Mouse (Mus musculus): ENCODE results near the gene Enox1. TPM values are rescaled to one million over a fixed set of nuclear protein-coding genes. Genes with fewer than 3 reads are reported as not detected.

The Enox1 gene
- total and polyA plus RNA-seq, 3 experiments, result 0.23 to 0.80 (median 0.78) TPM

- DNase-seq, result peak in 1 of 2 experiments; percentile 18
- no peak for TF ChIP-seq POLR2A (IDR thresholded peaks at IDR 0.05; ENCODE audit: insufficient read depth, low read depth, low read length)
- TF ChIP-seq EP300 (IDR thresholded peaks at IDR 0.05; ENCODE audit: insufficient read depth, low read depth, low read length), result no peak
- no peak overlapping the region for H3K27ac ChIP-seq
- no peaks in the 10 kb centered on the region; the same call in 1 of the 2 replicates for H3K4me1 ChIP-seq (ENCODE audit: control insufficient read depth, insufficient read depth, low read length)
- no peaks in the 10 kb centered on the region for H3K79me2 ChIP-seq (replicated peaks; ENCODE audit: control insufficient read depth, insufficient read depth, low read length)
- 82% methylated on average over 6 of the region's 6 CpGs for WGBS
- no peak overlapping the region for H3K4me3 ChIP-seq
- intact Hi-C loops (cut with DNase I), result loop anchor here (10.0 kb wide), 1 partner anchor 101 kb away; the partner anchor contains the start of gene Enox1
- H3K36me3 ChIP-seq (ENCODE audit: control insufficient read depth, insufficient read depth, low read length), result no peaks in the 10 kb centered on the region
- no peak overlapping the region for H3K9ac ChIP-seq (ENCODE audit: low read depth, low read length)
- H3K27me3 ChIP-seq (ENCODE audit: control insufficient read depth, insufficient read depth, low read length), result no peaks in the 10 kb centered on the region
Measured at GRCm38 (mm10) chr14:77255711-77256110, 99.1 kb downstream of the Enox1 start.

DNA sequence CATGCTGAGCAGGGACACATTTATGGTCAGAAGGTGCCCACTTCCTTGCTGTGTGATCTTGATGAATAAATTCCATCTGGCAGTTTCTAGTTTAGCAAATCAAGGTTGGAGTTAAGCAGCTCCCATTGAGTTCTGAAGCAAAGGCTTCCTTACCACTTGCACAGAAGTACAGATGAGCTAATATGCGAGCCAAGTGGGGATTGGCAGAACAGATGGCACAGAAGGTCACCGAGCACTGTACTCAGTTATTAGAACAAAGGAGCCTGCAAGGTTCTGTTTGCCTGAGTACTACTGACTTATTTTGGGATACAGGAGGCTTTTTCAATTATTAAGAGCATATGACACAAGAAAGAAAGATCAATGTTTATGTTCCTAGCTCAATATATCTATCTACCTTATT, 100.4 kb downstream of the Enox1 start:
- Histone ChIP-seq H3K79me2 (replicated peaks; ENCODE audit: control insufficient read depth, insufficient read depth, low read length) (no peaks in the 10 kb centered on the region), H3K4me1 (ENCODE audit: control insufficient read depth, insufficient read depth, low read length) (no peaks in the 10 kb centered on the region; the same call in 1 of the 2 replicates), H3K4me3 (no peak overlapping the region), H3K36me3 (ENCODE audit: control insufficient read depth, insufficient read depth, low read length) (no peaks in the 10 kb centered on the region), H3K9ac (ENCODE audit: low read depth, low read length) (no peak overlapping the region), H3K27me3 (ENCODE audit: control insufficient read depth, insufficient read depth, low read length) (no peaks in the 10 kb centered on the region), H3K27ac (no peak overlapping the region)
- no peak for DNase-seq
- intact Hi-C loops (cut with DNase I), result loop anchor here (10.0 kb wide), 1 partner anchor 102 kb away; the partner anchor contains the start of gene Enox1
- WGBS, result 72% methylated on average over 2 of the region's 2 CpGs
- TF ChIP-seq CTCF (IDR thresholded peaks at IDR 0.05) (no peak), POLR2A (IDR thresholded peaks at IDR 0.05; ENCODE audit: insufficient read depth, low read depth, low read length) (no peak), EP300 (IDR thresholded peaks at IDR 0.05; ENCODE audit: insufficient read depth, low read depth, low read length) (no peak)

DNA sequence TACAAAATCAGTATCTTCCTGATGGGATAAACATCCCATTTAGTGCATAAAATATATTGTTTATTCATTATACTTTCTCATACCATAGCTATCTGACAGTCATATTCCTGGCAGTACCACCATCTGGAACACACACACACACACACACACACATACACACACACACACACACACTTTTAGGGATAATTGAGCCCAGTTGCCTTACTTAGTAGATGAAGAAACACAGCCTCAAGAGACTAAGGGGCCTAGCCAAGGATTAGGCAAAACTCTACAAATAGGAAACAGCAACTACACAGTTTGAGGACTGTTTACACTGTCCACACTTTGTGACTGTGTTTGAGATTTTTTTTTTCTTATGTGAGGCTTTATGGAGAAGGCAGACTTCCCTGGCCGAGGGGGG, 100.9 kb downstream of the Enox1 start:
- H3K9ac ChIP-seq (ENCODE audit: low read depth, low read length), result no peak overlapping the region
- H3K79me2 ChIP-seq (replicated peaks; ENCODE audit: control insufficient read depth, insufficient read depth, low read length), result no peaks in the 10 kb centered on the region
- TF ChIP-seq POLR2A (IDR thresholded peaks at IDR 0.05; ENCODE audit: insufficient read depth, low read depth, low read length), result no peak
- no peak for TF ChIP-seq EP300 (IDR thresholded peaks at IDR 0.05; ENCODE audit: insufficient read depth, low read depth, low read length)
- TF ChIP-seq CTCF (IDR thresholded peaks at IDR 0.05), result no peak
- no peak for DNase-seq
- intact Hi-C loops (cut with DNase I), result loop anchor here (10.0 kb wide), 1 partner anchor 103 kb away; the partner anchor contains the start of gene Enox1
- H3K36me3 ChIP-seq (ENCODE audit: control insufficient read depth, insufficient read depth, low read length), result no peaks in the 10 kb centered on the region
- WGBS, result 80% methylated on average over 1 of the region's 1 CpGs
- no peaks in the 10 kb centered on the region; the same call in 1 of the 2 replicates for H3K4me1 ChIP-seq (ENCODE audit: control insufficient read depth, insufficient read depth, low read length)
- H3K4me3 ChIP-seq, result no peak overlapping the region
- no peak overlapping the region for H3K27ac ChIP-seq
- H3K27me3 ChIP-seq (ENCODE audit: control insufficient read depth, insufficient read depth, low read length), result no peaks in the 10 kb centered on the region

- intact Hi-C loops (cut with DNase I), result loop anchor here (10.0 kb wide), 1 partner anchor 103 kb away; the partner anchor contains the start of gene Enox1
- Histone ChIP-seq H3K27me3 (ENCODE audit: control insufficient read depth, insufficient read depth, low read length) (no peaks in the 10 kb centered on the region), H3K4me3 (no peak overlapping the region), H3K9ac (ENCODE audit: low read depth, low read length) (no peak overlapping the region), H3K27ac (no peak overlapping the region), H3K4me1 (ENCODE audit: control insufficient read depth, insufficient read depth, low read length) (no peaks in the 10 kb centered on the region; the same call in 1 of the 2 replicates), H3K36me3 (ENCODE audit: control insufficient read depth, insufficient read depth, low read length) (no peaks in the 10 kb centered on the region), H3K79me2 (replicated peaks; ENCODE audit: control insufficient read depth, insufficient read depth, low read length) (no peaks in the 10 kb centered on the region)
- DNase-seq, result no peak
- TF ChIP-seq EP300 (IDR thresholded peaks at IDR 0.05; ENCODE audit: insufficient read depth, low read depth, low read length) (no peak), CTCF (IDR thresholded peaks at IDR 0.05) (no peak), POLR2A (IDR thresholded peaks at IDR 0.05; ENCODE audit: insufficient read depth, low read depth, low read length) (no peak)
- 70% methylated on average over 4 of the region's 4 CpGs for WGBS
Measured at GRCm38 (mm10) chr14:77258186-77258585, 101.6 kb downstream of the Enox1 start.

DNA sequence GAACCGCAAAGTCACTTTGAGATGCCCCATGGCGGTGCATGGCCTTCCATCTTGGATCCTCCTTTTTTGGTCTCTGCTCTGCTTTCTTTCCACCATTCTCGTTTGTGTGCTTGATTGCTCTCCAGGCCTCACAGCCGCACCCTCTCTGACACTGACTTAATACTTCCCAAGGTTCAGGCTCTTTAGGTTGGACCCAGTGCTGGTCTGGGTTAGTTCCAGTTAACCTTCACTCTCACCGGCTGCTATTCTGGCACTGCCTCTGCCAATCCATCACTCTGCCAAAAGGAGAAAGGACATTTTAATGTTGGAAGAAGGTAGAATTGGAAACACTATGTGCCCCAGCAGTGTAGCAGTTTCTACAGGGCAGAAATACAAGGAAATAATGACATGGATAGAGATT, 103.1 kb downstream of the Enox1 start:
- no peaks in the 10 kb centered on the region for H3K36me3 ChIP-seq (ENCODE audit: control insufficient read depth, insufficient read depth, low read length)
- TF ChIP-seq EP300 (IDR thresholded peaks at IDR 0.05; ENCODE audit: insufficient read depth, low read depth, low read length) (no peak), POLR2A (IDR thresholded peaks at IDR 0.05; ENCODE audit: insufficient read depth, low read depth, low read length) (no peak)
- H3K9ac ChIP-seq (ENCODE audit: low read depth, low read length), result no peak overlapping the region
- no peak overlapping the region for H3K27ac ChIP-seq
- DNase-seq, result no peak
- H3K4me1 ChIP-seq (ENCODE audit: control insufficient read depth, insufficient read depth, low read length), result no peaks in the 10 kb centered on the region; the same call in 1 of the 2 replicates
- no peaks in the 10 kb centered on the region for H3K79me2 ChIP-seq (replicated peaks; ENCODE audit: control insufficient read depth, insufficient read depth, low read length)
- no peaks in the 10 kb centered on the region for H3K27me3 ChIP-seq (ENCODE audit: control insufficient read depth, insufficient read depth, low read length)
- intact Hi-C loops (cut with DNase I), result loop anchor here (10.0 kb wide), 1 partner anchor 105 kb away; the partner anchor contains the start of gene Enox1
- 85% methylated on average over 5 of the region's 5 CpGs for WGBS
- no peak overlapping the region for H3K4me3 ChIP-seq

DNA sequence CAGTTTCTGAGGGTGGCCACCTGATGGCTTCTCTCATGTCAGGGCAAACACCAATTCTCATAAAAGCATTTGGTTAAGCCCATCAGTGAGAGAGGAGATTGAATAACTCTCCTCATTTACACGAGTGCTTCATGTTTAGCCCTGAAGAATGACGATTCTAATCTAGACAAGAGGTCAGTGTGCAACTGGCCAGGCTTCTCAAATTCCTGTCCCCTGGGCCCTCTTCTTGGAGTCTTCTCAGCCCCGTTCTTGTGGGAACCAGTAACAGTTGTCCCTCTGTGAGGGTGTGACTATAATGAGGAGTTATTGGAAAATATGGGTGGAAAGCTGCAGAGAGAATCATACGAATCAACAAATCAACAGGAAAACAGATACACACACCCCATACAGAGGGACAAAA, 103.5 kb downstream of the Enox1 start:
- no peak overlapping the region for H3K9ac ChIP-seq (ENCODE audit: low read depth, low read length)
- no peaks in the 10 kb centered on the region for H3K79me2 ChIP-seq (replicated peaks; ENCODE audit: control insufficient read depth, insufficient read depth, low read length)
- 65% methylated on average over 4 of the region's 4 CpGs for WGBS
- DNase-seq, result peak; percentile 33 to 41
- H3K36me3 ChIP-seq (ENCODE audit: control insufficient read depth, insufficient read depth, low read length), result no peaks in the 10 kb centered on the region
- H3K27ac ChIP-seq, result no peak overlapping the region
- H3K27me3 ChIP-seq (ENCODE audit: control insufficient read depth, insufficient read depth, low read length), result no peaks in the 10 kb centered on the region
- H3K4me3 ChIP-seq, result no peak overlapping the region
- intact Hi-C loops (cut with DNase I), result no loop called here
- H3K4me1 ChIP-seq (ENCODE audit: control insufficient read depth, insufficient read depth, low read length), result no peaks in the 10 kb centered on the region; the same call in 1 of the 2 replicates
- no peak for TF ChIP-seq POLR2A (IDR thresholded peaks at IDR 0.05; ENCODE audit: insufficient read depth, low read depth, low read length)
- no peak for TF ChIP-seq EP300 (IDR thresholded peaks at IDR 0.05; ENCODE audit: insufficient read depth, low read depth, low read length)
- TF ChIP-seq CTCF (IDR thresholded peaks at IDR 0.05), result no peak
